In genomic region chr13:98804480-98804879, GRCm38 (mm10) we compare ENCODE assay signal across 21 mouse cellular contexts. TPM values are rescaled to one million over a fixed set of nuclear protein-coding genes. Genes with fewer than 3 reads are reported as not detected.
A peak's percentile ranks its signal among the peaks of the same experiment; 100 is the strongest.
DNase-seq lines count a peak whose midpoint lies in the region; ATAC-seq and TF ChIP-seq lines count a peak whose summit lies in the region.
"Had no signal": no experiment of that assay in that cellular context is flagged by ENCODE, and none has a peak within 500 bp of the region (broad histone marks: within the 10 kb centered on the region; RNA-seq: fewer than 3 reads in every experiment).

No protein-coding gene starts in this region.

- no peaks in the 10 kb centered on the region; the same call in 1 of the 2 replicates for H3K9me3 ChIP-seq in liver, embryonic 11.5 days (ENCODE audit: control insufficient read depth, low read length)
- H3K9me3 ChIP-seq in MEL (replicated peaks; ENCODE audit: insufficient read depth, low read length) = no peaks in the 10 kb centered on the region
- no peaks in the 10 kb centered on the region for H3K9me3 ChIP-seq in liver, embryonic 13.5 days (replicated peaks)
- H3K9me3 ChIP-seq in liver, postnatal 0 days (ENCODE audit: low read length) = no peaks in the 10 kb centered on the region
- H3K9me3 ChIP-seq in hindbrain, embryonic 13.5 days = peaks cover 10% of the 10 kb centered on the region; the same call in 1 of the 2 replicates

- peaks cover 39% of the 10 kb centered on the region for H3K36me3 ChIP-seq in liver, adult 2 months (ENCODE audit: control insufficient read depth, insufficient read depth, low read length)
- peaks cover 19% of the 10 kb centered on the region for H3K36me3 ChIP-seq in liver, embryonic 11.5 days (ENCODE audit: control insufficient read depth, insufficient read depth, low read length)
- peaks cover 2 to 26% of the 10 kb centered on the region in 2 experiments; a peak in 3 of 4 replicates for H3K36me3 ChIP-seq in MEL (ENCODE audit: control insufficient read depth in 1 of 2, insufficient read depth in 2 of 2, low read length in 2 of 2)
- H3K36me3 ChIP-seq in liver, embryonic 13.5 days = peaks cover 46% of the 10 kb centered on the region
- peaks cover 36% of the 10 kb centered on the region for H3K36me3 ChIP-seq in liver, postnatal 0 days (replicated peaks; ENCODE audit: insufficient read depth, low read length)
- H3K36me3 ChIP-seq in hindbrain, embryonic 13.5 days = peaks cover 47% of the 10 kb centered on the region

- no peak overlapping the region for H3K4me2 ChIP-seq in liver, embryonic 11.5 days
- no peak overlapping the region for H3K4me2 ChIP-seq in liver, embryonic 13.5 days
- no peak overlapping the region for H3K4me2 ChIP-seq in liver, postnatal 0 days (ENCODE audit: low read depth, low read length)
- H3K4me2 ChIP-seq in hindbrain, embryonic 13.5 days = no peak overlapping the region
- H3K4me2 ChIP-seq: embryonic facial prominence, embryonic 15.5 days; heart, embryonic 13.5 days; hindbrain, embryonic 12.5 days had no signal

- no peak for TF ChIP-seq CTCF in liver, adult 2 months (IDR thresholded peaks at IDR 0.05; ENCODE audit: low read depth, low read length)
- no peak for TF ChIP-seq CTCF in MEL (IDR thresholded peaks at IDR 0.05 in 2 of 3, conservative IDR thresholded peaks at IDR 0.05 in 1 of 3; ENCODE audit: control insufficient read depth in 1 of 3, insufficient read depth in 1 of 3, low read depth in 2 of 3, low read length in 3 of 3, poor library complexity in 1 of 3, severe bottlenecking in 1 of 3)
- TF ChIP-seq CTCF in liver, postnatal 0 days (IDR thresholded peaks at IDR 0.05; ENCODE audit: low read depth) = no peak

- 83% methylated on average over 1 of the region's 1 CpGs for WGBS in liver, adult 2 months
- WGBS in liver, embryonic 11.5 days = 72% methylated on average over 1 of the region's 1 CpGs
- WGBS in liver, embryonic 13.5 days (ENCODE audit: insufficient replicate concordance) = 67% methylated on average over 1 of the region's 1 CpGs
- WGBS in liver, postnatal 0 days (ENCODE audit: insufficient replicate concordance) = 74% methylated on average over 1 of the region's 1 CpGs
- WGBS in hindbrain, embryonic 13.5 days = 100% methylated on average over 1 of the region's 1 CpGs

- ATAC-seq in liver, embryonic 11.5 days (replicated peaks; ENCODE audit: low FRiP score) = no peak
- no peak for ATAC-seq in liver, embryonic 13.5 days (ENCODE audit: low read depth)
- ATAC-seq in liver, postnatal 0 days = no peak
- no peak for ATAC-seq in hindbrain, embryonic 13.5 days (ENCODE audit: low FRiP score)
- ATAC-seq: forebrain, embryonic 14.5 days; Patski had no signal

- no peaks in the 10 kb centered on the region for H3K27me3 ChIP-seq in liver, adult 2 months (ENCODE audit: control insufficient read depth, insufficient read depth, low read length)
- H3K27me3 ChIP-seq in liver, embryonic 11.5 days (replicated peaks; ENCODE audit: control insufficient read depth, insufficient read depth, low read length) = no peaks in the 10 kb centered on the region
- no peaks in the 10 kb centered on the region for H3K27me3 ChIP-seq in MEL (ENCODE audit: control insufficient read depth in 1 of 2, insufficient read depth in 2 of 2, low read length in 2 of 2)
- no peaks in the 10 kb centered on the region for H3K27me3 ChIP-seq in liver, embryonic 13.5 days
- no peaks in the 10 kb centered on the region for H3K27me3 ChIP-seq in liver, postnatal 0 days (ENCODE audit: insufficient read depth, low read length)
- no peaks in the 10 kb centered on the region for H3K27me3 ChIP-seq in hindbrain, embryonic 13.5 days
- H3K27me3 ChIP-seq: embryonic facial prominence, embryonic 15.5 days; heart, embryonic 13.5 days; hindbrain, embryonic 12.5 days; Patski had no signal

- no peak overlapping the region for H3K9ac ChIP-seq in liver, adult 2 months (ENCODE audit: low read depth, low read length)
- no peak overlapping the region for H3K9ac ChIP-seq in liver, embryonic 11.5 days (ENCODE audit: low read depth, low read length)
- peak overlapping the region; percentile 27; the same call in 1 of the 2 replicates for H3K9ac ChIP-seq in MEL (ENCODE audit: control insufficient read depth, low read depth, low read length, poor library complexity, severe bottlenecking)
- H3K9ac ChIP-seq in liver, embryonic 13.5 days = no peak overlapping the region
- H3K9ac ChIP-seq in liver, postnatal 0 days (replicated peaks) = no peak overlapping the region
- H3K9ac ChIP-seq in hindbrain, embryonic 13.5 days = no peak overlapping the region
- H3K9ac ChIP-seq: embryonic facial prominence, embryonic 15.5 days; heart, embryonic 13.5 days; hindbrain, embryonic 12.5 days had no signal

- H3K4me1 ChIP-seq in liver, adult 2 months (ENCODE audit: control insufficient read depth, insufficient read depth, low read length) = peaks cover 6% of the 10 kb centered on the region; the same call in 1 of the 2 replicates
- no peaks in the 10 kb centered on the region; the same call in 1 of the 2 replicates for H3K4me1 ChIP-seq in liver, embryonic 11.5 days (replicated peaks; ENCODE audit: control insufficient read depth, insufficient read depth, low read length)
- peaks cover 13 to 20% of the 10 kb centered on the region in 2 experiments for H3K4me1 ChIP-seq in MEL (ENCODE audit: control insufficient read depth in 1 of 2, insufficient read depth in 2 of 2, low read length in 2 of 2)
- peaks cover 15% of the 10 kb centered on the region for H3K4me1 ChIP-seq in liver, embryonic 13.5 days (replicated peaks)
- peaks cover 9% of the 10 kb centered on the region for H3K4me1 ChIP-seq in liver, postnatal 0 days (ENCODE audit: insufficient read depth)
- no peaks in the 10 kb centered on the region for H3K4me1 ChIP-seq in hindbrain, embryonic 13.5 days (replicated peaks)
- H3K4me1 ChIP-seq: embryonic facial prominence, embryonic 15.5 days; forebrain, embryonic 10.5 days; heart, embryonic 13.5 days; hindbrain, embryonic 12.5 days had no signal

- H3K79me2 ChIP-seq in liver, adult 2 months (ENCODE audit: control insufficient read depth, insufficient read depth, low read length) = peaks cover 21% of the 10 kb centered on the region
- H3K79me2 ChIP-seq in MEL (ENCODE audit: control insufficient read depth, insufficient read depth, low read length, poor library complexity) = peaks cover 8% of the 10 kb centered on the region

- TF ChIP-seq POLR2A in liver, adult 2 months (IDR thresholded peaks at IDR 0.05; ENCODE audit: extremely low read depth, insufficient read depth, low read length) = no peak
- no peak for TF ChIP-seq POLR2A in MEL (IDR thresholded peaks at IDR 0.05; ENCODE audit: control insufficient read depth in 1 of 2, insufficient read depth in 1 of 2, low read depth in 1 of 2, low read length in 2 of 2, poor library complexity in 1 of 2)

- TF ChIP-seq RAD21 in MEL (IDR thresholded peaks at IDR 0.05; ENCODE audit: low read depth, low read length) = no peak

- no peak overlapping the region for H3K4me3 ChIP-seq in liver, adult 2 months (ENCODE audit: insufficient read depth, low read depth, low read length)
- no peak overlapping the region for H3K4me3 ChIP-seq in liver, embryonic 11.5 days (ENCODE audit: low read depth, low read length)
- H3K4me3 ChIP-seq in MEL (ENCODE audit: control insufficient read depth in 1 of 2, insufficient read depth in 1 of 2, low read depth in 2 of 2, low read length in 2 of 2) = peak overlapping the region in 1 of 2 experiments; percentile 18; a peak in 1 of 4 replicates
- no peak overlapping the region for H3K4me3 ChIP-seq in liver, embryonic 13.5 days (replicated peaks)
- H3K4me3 ChIP-seq in liver, postnatal 0 days (ENCODE audit: low read depth, low read length) = no peak overlapping the region
- H3K4me3 ChIP-seq in hindbrain, embryonic 13.5 days = no peak overlapping the region
- H3K4me3 ChIP-seq: embryonic facial prominence, embryonic 15.5 days; erythroblast, embryonic 14.5 days; forebrain, embryonic 10.5 days; gastrocnemius, adult 2 months; heart, embryonic 13.5 days; hindbrain, embryonic 12.5 days had no signal

- 0 out of 4 replicates have a peak, but pooled peaks of 1 of the 2 experiments have one; percentile 10 for TF ChIP-seq EP300 in MEL (IDR thresholded peaks at IDR 0.05; ENCODE audit: low read depth in 1 of 2, low read length in 2 of 2)
- TF ChIP-seq EP300 in liver, postnatal 0 days (IDR thresholded peaks at IDR 0.05; ENCODE audit: low read depth) = no peak

- 0 out of 2 replicates have a peak overlapping the region, but pooled peaks have one; percentile 52 for H3K27ac ChIP-seq in liver, adult 2 months (replicated peaks; ENCODE audit: insufficient read depth, low read depth, low read length)
- no peak overlapping the region for H3K27ac ChIP-seq in liver, embryonic 11.5 days (ENCODE audit: low read depth, low read length)
- H3K27ac ChIP-seq in MEL (ENCODE audit: control insufficient read depth, low read depth, low read length) = peak overlapping the region; percentile 74
- H3K27ac ChIP-seq in liver, embryonic 13.5 days = 0 out of 2 replicates have a peak overlapping the region, but pooled peaks have one; percentile 31
- peak overlapping the region; percentile 59 for H3K27ac ChIP-seq in liver, postnatal 0 days (ENCODE audit: low read depth)
- no peak overlapping the region for H3K27ac ChIP-seq in hindbrain, embryonic 13.5 days
- H3K27ac ChIP-seq: embryonic facial prominence, embryonic 15.5 days; forebrain, embryonic 10.5 days; gastrocnemius, adult 2 months; heart, embryonic 13.5 days; hindbrain, embryonic 12.5 days had no signal

- no peak for DNase-seq in liver, adult 2 months (ENCODE audit: extremely low read depth, low read depth, low spot score)
- no peak for DNase-seq in liver, embryonic 11.5 days (ENCODE audit: low spot score)
- DNase-seq in MEL (ENCODE audit: low read depth, low spot score) = peak; percentile 27
- DNase-seq in liver, embryonic 13.5 days = no peak
- no peak for DNase-seq in liver, postnatal 0 days
- DNase-seq in cerebellum, postnatal 36 days = no peak
- DNase-seq: adrenal gland, postnatal 14 days; cerebellum, adult 2 months; cerebellum, postnatal 10 days; embryo, embryonic 11 days; gastrocnemius, adult 2 months; gastrocnemius, postnatal 25 days; heart, postnatal 4 days had no signal

TF ChIP-seq in MEL, 35 proteins besides CTCF, POLR2A, EP300 and RAD21 (continues in another document):
- TF ChIP-seq MAFK (IDR thresholded peaks at IDR 0.05; ENCODE audit: borderline replicate concordance, low read depth, low read length) (no peak), ZKSCAN1 (IDR thresholded peaks at IDR 0.05; ENCODE audit: low read depth, low read length) (no peak)

RNA-seq across cellular contexts. Expression of gene Fcho2, which starts 10.8 kb away (rescaled TPM):
- total RNA-seq in liver, adult 2 months (2014; rRNA removed) = 21.6 and 23.2 TPM in 2 replicates
- 4.1 and 5.8 TPM in 2 replicates for polyA plus RNA-seq in liver, adult 2 months (2012; rRNA removed)
- polyA plus RNA-seq in liver, embryonic 11.5 days (2014; fragmentation: Nextera tagmentation; extraction: Ambion mirVana) = 23.7 and 25.3 TPM in 2 replicates
- total RNA-seq in MEL (2012; rRNA removed) = 2.2 and 2.4 TPM in 2 replicates
- polyA plus RNA-seq in MEL (2012; ENCODE audit: insufficient read depth in 1 of 2, insufficient read length in 2 of 2, low read depth in 1 of 2, low replicate concordance in 2 of 2, missing spikeins in 1 of 2) = 1 to 10 TPM in 1 of 2 experiments, not detected in 1; 5.8 TPM
- 20.6 and 28.5 TPM in 2 replicates for polyA plus RNA-seq in liver, embryonic 13.5 days (2015; fragmentation: Nextera tagmentation; extraction: Ambion mirVana)
- polyA plus RNA-seq in liver, postnatal 0 days (2015; fragmentation: Nextera tagmentation; extraction: Ambion mirVana) = 16.6 and 16.7 TPM in 2 replicates
- 29.4 and 31.4 TPM in 2 replicates for polyA plus RNA-seq in hindbrain, embryonic 13.5 days (2015; fragmentation: Nextera tagmentation; extraction: Ambion mirVana)

Comparison
In these comparisons a context has a peak if more than half of its experiments do, and no peak if none do; other contexts are left out.
1. H3K27ac ChIP-seq: peak in liver, adult 2 months (single experiment), MEL (single experiment), liver, embryonic 13.5 days (single experiment) and liver, postnatal 0 days (single experiment); none in liver, embryonic 11.5 days (single experiment) and hindbrain, embryonic 13.5 days (single experiment).